Mouse (Mus musculus): ENCODE data around the gene Pdia2. TPM values are rescaled to one million over a fixed set of nuclear protein-coding genes. Genes with fewer than 3 reads are reported as not detected.

Pdia2 gene
- polyA plus RNA-seq, 1 experiment from 2014 or later, result 0.48 TPM

- no peak overlapping the region for H3K4me3 ChIP-seq (ENCODE audit: low read depth, low read length)
- no peaks in the 10 kb centered on the region for H3K9me3 ChIP-seq (replicated peaks; ENCODE audit: control insufficient read depth, low read length)
- no peaks in the 10 kb centered on the region for H3K4me1 ChIP-seq (ENCODE audit: control insufficient read depth, insufficient read depth, low read length)
- no peak overlapping the region for H3K4me2 ChIP-seq (ENCODE audit: low read depth, low read length)
- no peaks in the 10 kb centered on the region for H3K36me3 ChIP-seq (replicated peaks; ENCODE audit: control insufficient read depth, insufficient read depth, low read depth, low read length)
- ATAC-seq (replicated peaks; ENCODE audit: insufficient number of reproducible peaks, low FRiP score, low TSS enrichment, low read depth), result no peak
- H3K9ac ChIP-seq (replicated peaks; ENCODE audit: low read length), result no peak overlapping the region
- 41% methylated on average over 13 of the region's 13 CpGs for WGBS
- no peaks in the 10 kb centered on the region for H3K27me3 ChIP-seq (ENCODE audit: control insufficient read depth, insufficient read depth, low read length)
- no peak overlapping the region for H3K27ac ChIP-seq (replicated peaks; ENCODE audit: low read depth, low read length)
- DNase-seq (ENCODE audit: low spot score), result no peak
These were observed 36.4 kb upstream of the Pdia2 start for GRCm38 (mm10) chr17:26235077-26235815.

- no peak overlapping the region for H3K4me2 ChIP-seq (ENCODE audit: low read depth, low read length)
- H3K36me3 ChIP-seq (replicated peaks; ENCODE audit: control insufficient read depth, insufficient read depth, low read depth, low read length), result no peaks in the 10 kb centered on the region
- no peak overlapping the region for H3K9ac ChIP-seq (replicated peaks; ENCODE audit: low read length)
- ATAC-seq (replicated peaks; ENCODE audit: insufficient number of reproducible peaks, low FRiP score, low TSS enrichment, low read depth), result no peak
- H3K27ac ChIP-seq (replicated peaks; ENCODE audit: low read depth, low read length), result no peak overlapping the region
- no peak overlapping the region for H3K4me3 ChIP-seq (ENCODE audit: low read depth, low read length)
- no peaks in the 10 kb centered on the region for H3K9me3 ChIP-seq (replicated peaks; ENCODE audit: control insufficient read depth, low read length)
- DNase-seq (ENCODE audit: low spot score), result no peak
- H3K27me3 ChIP-seq (ENCODE audit: control insufficient read depth, insufficient read depth, low read length), result no peaks in the 10 kb centered on the region
- WGBS, result 91% methylated on average over 8 of the region's 8 CpGs
- no peaks in the 10 kb centered on the region for H3K4me1 ChIP-seq (ENCODE audit: control insufficient read depth, insufficient read depth, low read length)
These were observed 35.5 kb upstream of the Pdia2 start for GRCm38 (mm10) chr17:26234386-26234785.

- no peak overlapping the region for H3K4me3 ChIP-seq (ENCODE audit: low read depth, low read length)
- DNase-seq (ENCODE audit: low spot score) (no peak), ATAC-seq (replicated peaks; ENCODE audit: insufficient number of reproducible peaks, low FRiP score, low TSS enrichment, low read depth) (no peak)
- H3K9ac ChIP-seq (replicated peaks; ENCODE audit: low read length), result no peak overlapping the region
- no peak overlapping the region for H3K4me2 ChIP-seq (ENCODE audit: low read depth, low read length)
- no peak overlapping the region for H3K27ac ChIP-seq (replicated peaks; ENCODE audit: low read depth, low read length)
- H3K36me3 ChIP-seq (replicated peaks; ENCODE audit: control insufficient read depth, insufficient read depth, low read depth, low read length), result no peaks in the 10 kb centered on the region
- 70% methylated on average over 8 of the region's 8 CpGs for WGBS
- H3K27me3 ChIP-seq (ENCODE audit: control insufficient read depth, insufficient read depth, low read length), result no peaks in the 10 kb centered on the region
- H3K4me1 ChIP-seq (ENCODE audit: control insufficient read depth, insufficient read depth, low read length), result no peaks in the 10 kb centered on the region
- no peaks in the 10 kb centered on the region for H3K9me3 ChIP-seq (replicated peaks; ENCODE audit: control insufficient read depth, low read length)
These were observed 34.0 kb upstream of the Pdia2 start for GRCm38 (mm10) chr17:26232863-26233262.

- 83% methylated on average over 5 of the region's 5 CpGs for WGBS
- H3K4me1 ChIP-seq (ENCODE audit: control insufficient read depth, insufficient read depth, low read length), result no peaks in the 10 kb centered on the region
- H3K9ac ChIP-seq (replicated peaks; ENCODE audit: low read length), result no peak overlapping the region
These were observed 32.3 kb upstream of the Pdia2 start for GRCm38 (mm10) chr17:26231156-26231555.

GRCm38 (mm10) chr17:26229776-26230175 lies 30.9 kb upstream of the Pdia2 start:
- Histone ChIP-seq H3K27ac (replicated peaks; ENCODE audit: low read depth, low read length) (no peak overlapping the region), H3K4me3 (ENCODE audit: low read depth, low read length) (no peak overlapping the region), H3K9ac (replicated peaks; ENCODE audit: low read length) (no peak overlapping the region), H3K4me1 (ENCODE audit: control insufficient read depth, insufficient read depth, low read length) (no peaks in the 10 kb centered on the region), H3K4me2 (ENCODE audit: low read depth, low read length) (no peak overlapping the region), H3K9me3 (replicated peaks; ENCODE audit: control insufficient read depth, low read length) (no peaks in the 10 kb centered on the region), H3K36me3 (replicated peaks; ENCODE audit: control insufficient read depth, insufficient read depth, low read depth, low read length) (no peaks in the 10 kb centered on the region), H3K27me3 (ENCODE audit: control insufficient read depth, insufficient read depth, low read length) (no peaks in the 10 kb centered on the region)
- DNase-seq (ENCODE audit: low spot score), result no peak
- WGBS, result 92% methylated on average over 5 of the region's 5 CpGs
- ATAC-seq (replicated peaks; ENCODE audit: insufficient number of reproducible peaks, low FRiP score, low TSS enrichment, low read depth), result no peak

More at GRCm38 (mm10) chr17:26231156-26231555, 32.3 kb upstream of the Pdia2 start:
- no peaks in the 10 kb centered on the region for H3K36me3 ChIP-seq (replicated peaks; ENCODE audit: control insufficient read depth, insufficient read depth, low read depth, low read length)
- no peaks in the 10 kb centered on the region for H3K27me3 ChIP-seq (ENCODE audit: control insufficient read depth, insufficient read depth, low read length)
- H3K4me2 ChIP-seq (ENCODE audit: low read depth, low read length), result no peak overlapping the region
- H3K9me3 ChIP-seq (replicated peaks; ENCODE audit: control insufficient read depth, low read length), result no peaks in the 10 kb centered on the region
- no peak overlapping the region for H3K4me3 ChIP-seq (ENCODE audit: low read depth, low read length)
- ATAC-seq (replicated peaks; ENCODE audit: insufficient number of reproducible peaks, low FRiP score, low TSS enrichment, low read depth), result no peak
- DNase-seq (ENCODE audit: low spot score), result no peak
- H3K27ac ChIP-seq (replicated peaks; ENCODE audit: low read depth, low read length), result no peak overlapping the region

- no peaks in the 10 kb centered on the region for H3K36me3 ChIP-seq (replicated peaks; ENCODE audit: control insufficient read depth, insufficient read depth, low read depth, low read length)
- 83% methylated on average over 12 of the region's 12 CpGs for WGBS
- DNase-seq (ENCODE audit: low spot score), result no peak
- no peaks in the 10 kb centered on the region for H3K9me3 ChIP-seq (replicated peaks; ENCODE audit: control insufficient read depth, low read length)
- H3K4me2 ChIP-seq (ENCODE audit: low read depth, low read length), result no peak overlapping the region
- H3K4me1 ChIP-seq (ENCODE audit: control insufficient read depth, insufficient read depth, low read length), result no peaks in the 10 kb centered on the region
- no peaks in the 10 kb centered on the region for H3K27me3 ChIP-seq (ENCODE audit: control insufficient read depth, insufficient read depth, low read length)
- H3K9ac ChIP-seq (replicated peaks; ENCODE audit: low read length), result no peak overlapping the region
- H3K27ac ChIP-seq (replicated peaks; ENCODE audit: low read depth, low read length), result no peak overlapping the region
- H3K4me3 ChIP-seq (ENCODE audit: low read depth, low read length), result no peak overlapping the region
- no peak for ATAC-seq (replicated peaks; ENCODE audit: insufficient number of reproducible peaks, low FRiP score, low TSS enrichment, low read depth)
These were observed 26.3 kb upstream of the Pdia2 start for GRCm38 (mm10) chr17:26225150-26225549.

- Histone ChIP-seq H3K9me3 (replicated peaks; ENCODE audit: control insufficient read depth, low read length) (no peaks in the 10 kb centered on the region), H3K4me1 (ENCODE audit: control insufficient read depth, insufficient read depth, low read length) (no peaks in the 10 kb centered on the region), H3K4me2 (ENCODE audit: low read depth, low read length) (no peak overlapping the region), H3K27me3 (ENCODE audit: control insufficient read depth, insufficient read depth, low read length) (no peaks in the 10 kb centered on the region), H3K36me3 (replicated peaks; ENCODE audit: control insufficient read depth, insufficient read depth, low read depth, low read length) (no peaks in the 10 kb centered on the region), H3K4me3 (ENCODE audit: low read depth, low read length) (no peak overlapping the region), H3K27ac (replicated peaks; ENCODE audit: low read depth, low read length) (no peak overlapping the region), H3K9ac (replicated peaks; ENCODE audit: low read length) (no peak overlapping the region)
- ATAC-seq (replicated peaks; ENCODE audit: insufficient number of reproducible peaks, low FRiP score, low TSS enrichment, low read depth), result no peak
- no peak for DNase-seq (ENCODE audit: low spot score)
- 70% methylated on average over 2 of the region's 2 CpGs for WGBS
These were observed 22.6 kb upstream of the Pdia2 start for GRCm38 (mm10) chr17:26221508-26221907.

GRCm38 (mm10) chr17:26212681-26213080 lies 13.8 kb upstream of the Pdia2 start:
- no peak overlapping the region for H3K9ac ChIP-seq (replicated peaks; ENCODE audit: low read length)
- no peaks in the 10 kb centered on the region for H3K27me3 ChIP-seq (ENCODE audit: control insufficient read depth, insufficient read depth, low read length)
- no peak overlapping the region for H3K4me3 ChIP-seq (ENCODE audit: low read depth, low read length)
- DNase-seq (ENCODE audit: low spot score) (no peak), ATAC-seq (replicated peaks; ENCODE audit: insufficient number of reproducible peaks, low FRiP score, low TSS enrichment, low read depth) (no peak)
- H3K36me3 ChIP-seq (replicated peaks; ENCODE audit: control insufficient read depth, insufficient read depth, low read depth, low read length), result no peaks in the 10 kb centered on the region
- H3K4me2 ChIP-seq (ENCODE audit: low read depth, low read length), result no peak overlapping the region
- H3K9me3 ChIP-seq (replicated peaks; ENCODE audit: control insufficient read depth, low read length), result no peaks in the 10 kb centered on the region
- WGBS, result 91% methylated on average over 11 of the region's 11 CpGs
- H3K27ac ChIP-seq (replicated peaks; ENCODE audit: low read depth, low read length), result no peak overlapping the region
- no peaks in the 10 kb centered on the region for H3K4me1 ChIP-seq (ENCODE audit: control insufficient read depth, insufficient read depth, low read length)

Measured in embryonic facial prominence, embryonic 11.5 days (tissue).